Mouse (Mus musculus): ENCODE measurements around the gene Gm30191.
"Not testable (repeated sequence)": the region's sequence is repeated elsewhere in the genome, so short reads cannot be mapped to it uniquely, and the experiment has no call there.

Gene Gm30191

DNA sequence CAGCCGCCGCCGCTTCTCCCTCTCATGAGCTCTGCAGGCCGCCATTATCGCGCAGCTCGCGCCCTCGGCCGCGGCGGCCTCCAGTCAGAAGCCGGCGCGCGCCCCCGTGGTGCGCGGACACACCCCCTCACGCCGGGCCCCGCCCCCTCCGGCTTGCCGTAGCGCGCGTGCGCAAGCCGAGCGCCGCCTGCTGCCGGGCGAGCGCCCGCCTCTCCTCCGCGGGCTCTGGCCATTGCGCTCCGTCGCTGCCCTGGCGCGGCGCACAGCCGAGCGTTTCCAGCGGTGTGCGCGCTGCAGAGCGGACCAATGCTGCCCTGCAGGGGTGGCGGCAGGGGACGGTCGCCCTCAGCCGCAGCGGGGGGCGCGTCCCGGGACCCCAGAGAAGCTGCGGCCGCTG lies 40.4 kb downstream of the Gm30191 start:
- DNase-seq (ENCODE audit: low spot score in 2 of 2), result peak; percentile 93 to 99

DNA sequence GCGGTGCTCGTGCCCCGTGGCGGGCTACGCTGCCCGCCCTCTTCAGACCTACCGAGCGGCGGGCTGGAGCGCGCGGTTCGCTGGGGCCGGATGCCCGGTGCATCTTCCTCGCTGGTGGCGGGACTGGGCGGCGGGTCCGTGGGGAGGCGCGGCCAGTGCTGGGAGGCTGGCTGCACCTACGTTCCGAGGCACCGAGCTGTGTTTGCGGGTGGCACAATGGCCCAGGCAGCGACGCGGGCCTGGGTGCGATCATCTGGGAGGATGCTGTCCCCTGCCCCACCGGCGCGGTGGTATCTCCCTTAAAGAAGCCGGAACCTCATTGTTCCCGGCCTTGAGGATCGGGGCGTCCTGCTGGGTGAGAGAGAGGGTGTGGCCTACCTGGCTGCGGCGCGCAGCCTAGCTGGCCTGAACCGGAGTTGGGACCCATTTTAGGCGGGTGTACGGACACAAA lies 40.9 kb downstream of the Gm30191 start, which contains the start of gene Pdik1l:
Gene Pdik1l (minus strand): TSS at position 321 of the 451 bp plus-strand sequence.
- DNase-seq (ENCODE audit: low spot score in 2 of 2), result peak; percentile 79 to 83

DNA sequence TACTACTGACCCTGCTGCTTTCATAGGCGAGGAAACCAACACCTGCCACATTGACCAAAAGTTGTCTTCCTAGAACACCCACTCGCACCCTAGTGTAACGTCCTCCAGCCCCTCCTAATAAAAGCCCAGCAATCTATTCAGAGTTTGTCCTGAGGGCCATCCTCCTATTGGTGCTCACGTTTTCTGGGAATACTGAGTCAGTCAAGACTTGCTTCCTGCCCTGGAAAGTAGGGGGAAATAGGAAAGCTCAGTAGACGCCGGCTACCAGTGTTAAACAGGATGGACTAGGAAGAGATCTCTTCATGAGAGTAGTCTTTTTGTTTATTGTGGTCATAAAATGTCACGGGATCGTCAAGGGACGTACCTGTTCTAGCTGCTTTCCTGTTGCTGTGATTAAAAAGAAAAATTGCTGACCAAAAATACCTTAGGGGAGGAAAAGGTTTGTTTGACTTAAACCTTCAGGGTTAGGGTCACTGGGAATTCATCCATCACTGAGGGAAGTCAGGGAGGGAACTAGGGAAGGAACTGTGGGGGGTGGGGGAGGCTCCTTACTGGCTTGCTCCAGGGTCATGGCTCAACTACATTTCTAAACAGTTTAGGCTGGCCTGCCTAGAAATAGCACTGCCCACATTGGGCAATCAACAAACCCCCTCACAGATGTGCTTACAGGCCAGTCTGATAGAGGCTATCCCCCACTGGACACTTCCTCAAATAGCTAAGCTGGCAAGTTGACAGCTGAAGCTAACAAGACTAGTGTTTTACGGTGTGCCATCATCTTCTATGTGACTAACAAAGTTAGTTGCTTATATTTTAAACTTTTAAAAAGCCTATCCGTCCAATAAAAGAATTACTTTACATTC lies 41.9 kb downstream of the Gm30191 start:
- DNase-seq (ENCODE audit: low spot score in 2 of 2), result no peak

DNA sequence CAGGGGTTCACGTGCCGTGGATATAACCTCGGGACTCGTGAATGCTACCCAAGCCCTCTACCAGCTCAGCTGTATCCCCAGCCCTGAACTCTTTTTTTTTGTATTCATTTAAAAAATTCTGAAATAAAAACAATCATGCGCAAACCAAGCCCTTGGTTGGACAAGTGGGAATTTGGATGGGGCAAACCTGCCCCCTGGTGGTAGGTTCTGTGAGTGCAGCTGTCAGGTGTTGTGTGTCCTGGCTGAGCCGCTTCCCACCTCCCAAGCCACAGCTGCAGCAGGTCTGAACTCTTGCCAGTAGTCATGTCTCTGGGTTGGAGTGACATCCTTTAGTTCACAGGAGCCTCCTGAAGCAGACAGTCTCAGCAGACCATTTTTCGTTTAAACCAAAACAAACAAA lies 45.3 kb downstream of the Gm30191 start:
- DNase-seq (ENCODE audit: low spot score in 2 of 2), result peak; percentile 66 to 85

DNA sequence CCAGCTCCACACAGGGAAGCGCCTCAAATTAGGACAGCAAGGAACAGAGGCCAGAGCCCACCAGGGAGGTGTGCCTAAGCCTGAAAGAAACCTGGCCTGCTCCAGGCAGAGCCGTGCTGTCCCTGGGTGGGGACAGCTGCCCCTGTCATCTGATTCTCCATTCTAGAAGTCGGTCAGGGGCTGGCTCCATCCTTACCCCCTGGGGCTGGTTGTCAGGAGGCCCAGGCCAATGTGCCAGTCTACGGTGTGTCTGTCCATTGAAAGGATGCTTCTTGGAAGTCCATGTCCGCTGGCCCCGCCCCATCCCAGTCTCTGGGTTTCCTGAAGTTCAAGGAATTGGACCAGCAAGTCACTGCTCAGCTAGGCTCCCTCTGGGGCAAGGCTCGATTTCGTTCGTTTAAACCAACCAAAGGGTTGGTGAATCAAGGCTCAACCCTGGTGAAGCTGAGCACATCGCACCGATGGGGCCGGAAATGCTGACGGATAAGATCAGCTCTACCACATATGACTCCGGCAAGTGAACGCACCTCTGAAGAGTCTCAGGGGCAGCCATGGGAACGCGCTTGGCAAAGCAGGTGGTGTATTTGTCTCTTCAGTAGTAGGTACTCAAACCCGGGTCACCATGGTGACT lies 46.4 kb downstream of the Gm30191 start:
- DNase-seq (ENCODE audit: low spot score in 2 of 2), result no peak

DNA sequence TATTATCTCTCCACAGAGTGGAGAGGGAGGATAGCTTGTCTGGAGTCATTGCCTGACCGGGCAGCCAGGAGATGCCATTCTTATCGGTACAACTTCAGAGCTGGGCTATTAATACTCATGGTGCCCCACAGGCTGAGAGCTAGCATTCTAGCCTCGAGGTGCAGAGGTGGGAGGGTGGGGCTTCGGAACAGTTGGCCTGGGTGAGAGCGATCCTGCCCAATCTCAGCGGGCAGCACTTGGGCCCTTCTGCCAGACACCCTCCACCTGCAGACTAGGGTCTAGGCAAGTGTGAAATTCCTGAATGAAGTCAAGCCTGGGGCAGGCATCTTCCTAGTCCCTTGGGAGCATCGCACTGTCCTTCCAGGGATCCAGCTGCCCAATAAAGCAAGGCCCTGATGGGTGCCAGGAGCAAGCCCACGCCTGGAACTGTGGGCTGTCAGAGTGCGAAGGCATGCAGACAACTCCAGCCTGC lies 47.0 kb downstream of the Gm30191 start:
- DNase-seq (ENCODE audit: low spot score in 2 of 2), result no peak

DNA sequence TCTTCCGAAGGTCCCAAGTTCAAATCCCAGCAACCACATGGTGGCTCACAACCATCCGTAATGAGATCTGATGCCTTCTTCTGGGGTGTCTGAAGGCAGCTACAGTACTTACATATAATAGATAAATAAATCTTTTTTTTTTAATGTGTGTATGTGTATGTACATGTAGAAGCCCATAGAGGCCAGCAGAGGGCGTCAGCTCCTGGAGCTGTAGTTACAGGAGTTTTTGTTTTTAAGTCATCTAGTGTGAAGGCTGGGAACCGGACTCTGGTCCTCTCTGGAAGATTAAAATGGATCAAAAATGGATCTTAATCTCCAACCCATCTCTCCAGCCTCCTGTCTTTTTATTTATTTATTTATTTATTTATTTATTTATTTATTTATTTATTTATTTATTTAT lies 49.4 kb downstream of the Gm30191 start:
- not testable (repeated sequence) for DNase-seq (ENCODE audit: low spot score in 2 of 2)

DNA sequence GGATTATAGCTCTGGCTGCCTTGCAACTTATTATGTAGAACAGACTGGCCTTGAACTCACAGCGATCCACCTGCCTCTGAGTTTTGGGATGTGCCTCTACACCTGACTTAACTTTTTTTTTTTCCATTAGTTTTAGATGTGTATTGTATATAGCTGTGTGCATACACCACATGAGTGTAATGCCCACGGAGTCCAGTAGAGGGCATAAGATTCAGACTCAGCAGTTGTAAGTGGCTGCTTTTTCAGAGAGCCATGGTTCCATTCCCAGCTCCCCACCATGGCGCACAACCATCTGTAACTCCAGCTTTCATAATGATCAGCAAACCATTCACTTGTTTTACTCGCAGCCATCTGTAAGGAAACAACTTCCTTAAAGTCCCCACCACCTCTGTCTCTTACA lies 49.8 kb downstream of the Gm30191 start:
- no peak for DNase-seq (ENCODE audit: low spot score in 2 of 2)

DNA sequence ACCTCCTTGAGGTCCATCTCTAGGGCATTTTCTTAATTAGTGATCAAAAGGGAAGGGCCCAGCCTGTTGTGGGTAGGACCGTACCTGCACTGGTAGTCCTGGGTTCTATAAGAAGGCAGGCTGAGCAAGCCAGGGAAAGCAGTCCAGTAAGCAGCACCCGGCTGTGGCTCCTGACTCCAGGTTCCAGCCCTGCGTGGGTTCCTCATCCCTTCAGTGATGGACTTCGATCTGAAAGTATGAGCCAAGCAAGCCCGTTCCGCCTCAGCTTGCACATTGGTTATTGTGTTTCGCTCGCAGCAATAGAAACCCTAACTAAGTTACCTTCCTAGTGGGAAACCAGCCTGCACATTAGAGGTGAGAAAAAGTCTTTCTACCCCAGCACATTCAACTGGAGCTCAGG lies 50.6 kb downstream of the Gm30191 start:
- DNase-seq (ENCODE audit: low spot score in 2 of 2), result no peak

DNA sequence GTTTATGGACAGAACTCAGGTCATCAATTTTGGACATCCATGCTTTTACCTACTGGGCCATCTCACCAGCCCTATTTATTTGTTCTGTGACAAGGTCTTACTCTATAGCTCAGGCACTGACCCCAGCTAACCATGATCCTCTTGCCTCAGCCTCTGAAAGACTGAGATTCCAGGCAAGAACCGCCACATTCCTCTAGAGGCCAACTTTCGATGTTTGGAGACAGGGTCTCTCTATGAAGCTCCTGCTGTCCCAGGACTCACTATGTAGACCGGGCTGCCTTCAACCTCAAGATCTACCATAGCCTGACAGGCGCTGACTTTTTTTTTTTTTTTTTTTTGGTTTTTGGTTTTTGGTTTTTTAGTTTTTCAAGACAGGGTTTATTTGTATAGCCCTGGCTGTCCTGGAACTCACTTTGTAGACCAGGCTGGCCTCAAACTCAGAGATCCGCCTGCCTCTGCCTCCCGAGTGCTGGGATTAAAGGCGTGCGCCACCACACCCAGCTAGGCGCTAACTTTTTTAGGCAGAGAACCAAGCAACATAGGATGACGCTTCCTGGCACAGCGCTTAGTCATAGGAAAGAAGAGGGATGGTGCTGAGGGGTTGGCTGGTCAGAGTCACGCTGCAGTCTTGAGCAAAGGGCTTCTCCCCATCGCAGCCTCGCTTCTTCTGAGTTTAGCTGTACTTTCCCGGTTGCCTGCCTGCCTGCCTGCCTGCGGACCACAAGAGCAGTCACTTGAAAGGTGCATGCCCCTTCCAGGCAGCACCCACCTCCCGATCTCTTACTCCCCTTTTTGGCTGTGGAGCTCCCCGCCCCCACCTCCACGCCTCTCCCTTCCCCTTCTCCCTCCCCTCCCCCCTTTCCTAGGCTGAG lies 52.1 kb downstream of the Gm30191 start:
- no peak for DNase-seq (ENCODE audit: low spot score in 2 of 2)

DNA sequence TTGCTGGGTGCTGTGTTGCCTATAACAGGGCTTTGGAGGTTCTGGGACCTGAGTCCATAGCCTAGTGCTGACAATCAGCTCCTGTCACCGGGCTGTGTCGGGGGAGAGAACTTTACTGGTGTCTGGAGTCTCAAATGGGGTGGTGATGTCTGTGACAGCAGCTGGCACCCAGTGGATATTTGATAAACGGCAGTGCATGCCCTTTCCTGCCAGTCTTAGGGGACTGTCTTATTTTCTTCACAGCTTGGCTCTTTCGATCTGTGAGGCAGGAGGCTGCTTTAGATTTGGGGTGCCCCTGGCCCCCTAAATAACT lies 52.7 kb downstream of the Gm30191 start:
- no peak for DNase-seq (ENCODE audit: low spot score in 2 of 2)
